Mouse (Mus musculus) cerebellum, adult 11 months (tissue): ENCODE results near the gene Rflnb.

ENCODE experiments used
- DNase-seq: peaks from one replicate; pipeline ENCODE4 v3.0.0; 2022

Gene Rflnb

DNA sequence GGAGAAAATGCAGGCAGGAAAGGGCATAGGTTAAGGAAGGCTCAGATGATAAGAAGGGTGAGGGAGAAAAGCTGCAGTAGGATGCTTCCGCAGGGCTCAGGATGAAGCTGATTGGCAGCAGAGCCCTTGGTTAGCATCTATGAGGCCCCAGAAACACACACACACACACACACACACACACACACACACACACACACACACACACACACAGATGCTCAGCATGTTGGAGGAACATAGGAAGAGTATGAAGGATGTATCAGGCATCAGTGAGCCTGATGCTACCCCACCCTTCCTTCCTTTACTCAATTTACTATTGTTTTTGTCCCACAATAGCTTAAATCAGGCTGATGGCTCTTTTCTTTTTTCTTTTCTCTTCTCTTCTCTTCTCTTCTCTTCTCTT is 43.0 kb downstream of the Rflnb start:
- DNase-seq, result no peak

- no peak for DNase-seq
Observed at GRCm38 (mm10) chr11:75983194-75983593, 44.4 kb downstream of the Rflnb start.

DNA sequence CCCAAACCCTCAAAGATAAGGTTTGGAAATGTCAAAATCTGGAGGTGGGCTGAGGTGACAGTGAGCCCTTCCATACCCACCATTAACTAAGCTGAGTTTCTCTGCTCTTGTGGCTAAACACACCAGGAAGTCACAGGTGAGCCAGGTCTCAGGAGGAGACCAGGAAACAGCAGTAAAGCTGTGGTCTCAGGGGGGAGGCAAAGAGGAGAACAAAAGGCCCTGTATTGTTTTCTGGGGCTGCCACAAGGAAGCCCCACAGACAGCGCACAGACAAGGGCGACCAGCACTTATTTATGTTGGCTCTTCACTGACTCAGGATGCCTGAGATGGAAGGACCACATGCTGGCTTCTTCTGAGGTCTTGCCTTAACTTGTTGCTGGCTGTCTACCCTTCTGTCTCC is 47.2 kb downstream of the Rflnb start:
- DNase-seq, result no peak

DNA sequence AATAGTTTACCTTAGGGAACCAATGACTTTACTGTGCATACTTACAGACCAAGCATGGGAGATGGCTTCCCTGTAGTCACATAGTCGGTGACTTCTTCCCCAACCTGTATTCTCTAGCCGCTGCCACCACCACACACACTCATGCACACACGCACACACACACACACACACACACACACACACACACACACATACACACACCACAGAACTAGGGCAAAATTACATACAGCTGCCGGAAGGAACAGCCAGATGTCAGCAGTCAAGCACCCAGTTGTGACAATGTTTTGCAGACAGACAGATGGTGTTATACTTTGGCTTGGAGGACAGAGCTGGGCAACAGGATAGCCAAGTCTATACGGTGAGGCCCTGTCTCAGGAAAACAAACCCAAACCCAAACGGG is 49.5 kb downstream of the Rflnb start:
- DNase-seq, result no peak

DNA sequence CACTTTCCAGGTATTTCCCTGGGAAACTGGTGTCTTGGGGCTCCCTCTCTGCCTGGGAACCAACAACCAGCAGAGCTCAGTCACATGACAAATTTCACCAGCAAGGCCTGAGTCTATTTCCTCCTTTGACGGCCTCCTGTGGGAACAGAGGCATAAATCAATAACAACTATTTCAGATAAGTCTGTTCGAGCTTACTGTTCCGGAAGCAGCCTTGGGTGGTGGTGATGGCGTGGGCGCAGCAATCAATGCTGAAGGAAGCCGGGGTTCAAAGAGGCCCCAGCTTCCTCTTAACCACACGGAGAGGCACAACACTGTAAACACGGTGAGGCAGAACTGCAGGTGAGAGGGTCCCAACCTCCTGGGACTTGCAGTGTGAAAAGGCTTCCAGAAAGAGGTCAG is 50.8 kb downstream of the Rflnb start:
- no peak for DNase-seq

DNA sequence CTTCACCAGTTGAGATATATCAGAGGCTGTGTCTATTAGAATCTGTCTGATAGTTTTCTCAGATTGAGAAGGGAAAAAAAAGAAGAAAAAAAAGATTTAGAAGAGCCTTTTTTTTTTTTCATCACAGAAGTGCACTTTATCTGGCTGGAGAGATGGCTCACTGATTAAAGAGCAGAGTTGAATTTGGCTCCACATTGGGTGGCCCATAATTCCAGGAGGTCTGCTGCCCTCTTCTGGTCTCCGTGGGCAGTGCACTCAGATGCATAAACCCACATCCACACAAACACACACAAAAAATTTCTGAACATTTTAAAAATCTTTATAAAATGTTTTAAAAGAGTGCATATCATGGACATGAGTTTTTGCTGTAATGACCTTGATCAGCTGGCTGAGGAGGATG is 53.6 kb downstream of the Rflnb start:
- DNase-seq, result no peak

DNA sequence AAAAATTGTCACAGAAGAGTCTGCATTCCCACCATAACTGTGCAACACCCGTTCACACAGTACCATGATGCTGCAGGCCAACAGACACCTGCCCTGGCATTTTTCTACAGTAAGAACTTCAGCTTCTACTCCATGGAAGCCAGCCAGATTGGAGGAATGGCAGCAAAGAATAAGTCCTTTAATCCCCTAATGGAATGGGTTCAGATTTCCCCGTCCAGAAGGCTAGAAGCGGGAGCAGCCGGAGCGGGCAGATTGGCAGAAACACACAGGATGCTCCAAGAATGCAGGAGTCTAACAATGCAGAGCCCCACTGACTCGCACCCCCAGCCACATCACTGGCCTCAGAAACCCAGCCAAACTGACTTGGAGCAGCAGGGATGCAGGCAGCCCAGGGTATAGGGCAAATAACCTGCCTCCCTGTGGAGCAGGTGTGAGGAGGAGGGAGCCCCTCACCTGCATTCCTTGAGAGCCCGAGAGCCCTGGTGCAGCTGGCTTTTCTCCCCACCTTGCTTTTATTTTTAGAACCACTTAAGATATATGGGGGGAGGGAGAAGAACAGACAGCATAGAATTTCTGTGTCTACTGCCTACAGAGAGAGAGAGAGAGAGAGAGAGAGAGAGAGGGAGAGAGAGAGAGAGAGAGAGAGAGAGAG is 54.5 kb downstream of the Rflnb start:
- DNase-seq, result no peak

DNA sequence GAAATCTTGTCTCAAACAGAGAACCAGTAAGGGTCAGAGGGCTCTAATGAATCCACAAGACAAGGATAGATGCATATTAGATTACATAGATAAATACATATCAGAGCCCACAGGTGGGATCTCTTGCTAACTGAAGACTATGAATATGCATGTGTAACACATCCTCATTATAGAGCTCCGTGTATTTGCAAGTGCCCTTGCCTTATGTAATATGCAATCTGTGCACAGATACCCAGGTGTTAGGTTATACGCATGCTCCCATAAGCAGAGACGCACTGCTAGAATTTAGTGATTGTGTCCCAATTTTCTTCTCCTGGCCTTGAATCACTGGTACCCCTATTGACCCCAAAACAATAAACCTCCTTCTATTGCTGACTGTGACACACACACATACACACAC is 55.4 kb downstream of the Rflnb start:
- DNase-seq, result no peak

DNA sequence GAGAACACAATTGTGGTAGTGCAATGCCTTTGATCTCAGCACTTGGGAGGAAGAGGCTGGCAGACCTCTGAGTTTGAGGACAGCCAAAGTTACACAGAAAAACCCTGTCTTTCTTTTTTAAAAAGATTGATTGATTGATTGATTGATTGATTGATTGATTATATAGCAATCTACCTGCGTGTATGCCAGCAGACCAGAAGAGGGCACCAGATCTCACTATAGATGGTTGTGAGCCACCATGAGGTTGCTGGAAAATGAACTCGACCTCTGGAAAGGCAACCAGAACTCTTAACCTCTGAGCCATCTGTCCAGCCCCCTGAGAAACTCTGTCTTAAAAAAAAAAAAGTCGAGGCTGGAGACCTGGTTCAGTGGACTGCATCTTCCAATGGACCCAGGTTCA is 57.0 kb downstream of the Rflnb start:
- no peak for DNase-seq
